Mouse (Mus musculus) heart, embryonic 12.5 days (tissue): ENCODE measurements around the gene Pabpc4. TPM values are rescaled to one million over a fixed set of nuclear protein-coding genes. Genes with fewer than 3 reads are reported as not detected.
"Not testable (repeated sequence)": the region's sequence is repeated elsewhere in the genome, so short reads cannot be mapped to it uniquely, and the experiment has no call there.

Source experiments
- ATAC-seq: fragments of 200-750 bp; cut with Nextera tagmentation; 2 replicates; pipeline ENCODE4 v1.8.0; 2017; ENCODE audit warnings: moderate TSS enrichment, moderate library complexity; ENCODE audit not compliant: insufficient number of reproducible peaks, low FRiP score
- H3K27ac ChIP-seq: fragments of 300-500 bp; sonication (generic); 2 replicates; pipeline ENCODE4 v1.5.1; 2016; ENCODE audit warnings: mild to moderate bottlenecking, moderate library complexity; ENCODE audit not compliant: poor library complexity, severe bottlenecking
- H3K27me3 ChIP-seq: fragments of 300-500 bp; sonication (generic); replicated peaks from 2 replicates; pipeline ENCODE4 v1.6.1; 2016; ENCODE audit warnings: mild to moderate bottlenecking, moderate library complexity
- H3K36me3 ChIP-seq: fragments of 300-500 bp; sonication (generic); 2 replicates; pipeline ENCODE4 v1.6.1; 2016; ENCODE audit warnings: mild to moderate bottlenecking, moderate library complexity
- H3K4me1 ChIP-seq: fragments of 300-500 bp; sonication (generic); replicated peaks from 2 replicates; pipeline ENCODE4 v1.6.1; 2016; ENCODE audit warnings: mild to moderate bottlenecking
- H3K4me2 ChIP-seq: fragments of 300-500 bp; sonication (generic); 2 replicates; pipeline ENCODE4 v1.6.1; 2016; ENCODE audit warnings: mild to moderate bottlenecking, moderate library complexity
- H3K4me3 ChIP-seq: fragments of 300-500 bp; sonication (generic); 2 replicates; pipeline ENCODE4 v1.5.1; 2016; ENCODE audit warnings: mild to moderate bottlenecking
- H3K9ac ChIP-seq: fragments of 300-500 bp; sonication (generic); 2 replicates; pipeline ENCODE4 v1.6.1; 2016; ENCODE audit warnings: mild to moderate bottlenecking, moderate library complexity
- H3K9me3 ChIP-seq: fragments of 300-500 bp; sonication (generic); replicated peaks from 2 replicates; pipeline ENCODE4 v1.6.1; 2016; ENCODE audit warnings: mild to moderate bottlenecking, moderate library complexity
- WGBS: fragments of 180-500 bp; shearing (Covaris S2); methylation state at CpG from one replicate; pipeline ENCODE4 v1.1.7; 2016; 5-methylcytosine and 5-hydroxymethylcytosine counted together
- polyA plus RNA-seq: library from polyadenylated mRNA; unstranded; fragments of >200 nt; fragmentation: Nextera tagmentation; extraction: Ambion mirVana; gene quantifications from 2 replicates; pipeline ENCODE4 v1.2.1, GENCODE M21; 2016

The Pabpc4 gene
- polyA plus RNA-seq, 1 experiment from 2014 or later: 62.7 TPM

GRCm38 (mm10) chr4:123286790-123287189 is 24.6 kb downstream of the Pabpc4 start:
- H3K4me3 ChIP-seq: peak overlapping the region; percentile 66; the same call in 1 of the 2 replicates
- H3K4me2 ChIP-seq: peak overlapping the region; percentile 97
- peak overlapping the region; percentile 88; the same call in 1 of the 2 replicates for H3K27ac ChIP-seq
- H3K4me1 ChIP-seq: peaks cover 39% of the 10 kb centered on the region
- H3K27me3 ChIP-seq: no peaks in the 10 kb centered on the region
- H3K36me3 ChIP-seq: peaks cover 61% of the 10 kb centered on the region
- no peak overlapping the region for H3K9ac ChIP-seq
- no peaks in the 10 kb centered on the region for H3K9me3 ChIP-seq
- ATAC-seq: peak; percentile 37; the same call in 1 of the 2 replicates
- 73% methylated on average over 2 of the region's 2 CpGs for WGBS

GRCm38 (mm10) chr4:123289038-123289437 is 26.9 kb downstream of the Pabpc4 start:
- Histone ChIP-seq H3K27me3 (no peaks in the 10 kb centered on the region), H3K4me1 (peaks cover 36% of the 10 kb centered on the region), H3K4me3 (no peak overlapping the region), H3K36me3 (peaks cover 83% of the 10 kb centered on the region), H3K9me3 (no peaks in the 10 kb centered on the region), H3K9ac (no peak overlapping the region), H3K4me2 (no peak overlapping the region), H3K27ac (no peak overlapping the region)
- ATAC-seq: no peak
- WGBS: 86% methylated on average over 12 of the region's 12 CpGs

DNA sequence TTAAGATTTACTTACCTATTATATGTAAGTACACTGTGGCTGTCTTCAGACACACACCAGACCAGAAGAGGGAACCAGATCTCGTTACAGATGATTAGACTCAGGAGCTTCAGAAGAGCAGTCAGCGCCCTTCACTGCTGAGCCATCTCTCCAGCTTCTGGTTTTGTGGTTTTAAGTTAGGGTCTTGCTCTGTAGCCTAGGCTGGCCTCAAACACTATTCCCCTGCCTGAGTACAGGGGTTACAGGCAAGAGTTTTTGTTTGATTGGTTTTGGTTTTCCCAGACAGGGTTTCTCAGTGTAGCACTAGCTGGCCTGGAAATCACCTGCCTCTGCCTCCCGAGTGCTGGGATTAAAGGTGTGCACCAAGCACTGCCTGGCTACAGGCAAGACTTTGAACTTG is 30.2 kb downstream of the Pabpc4 start:
- Histone ChIP-seq H3K9me3 (no peaks in the 10 kb centered on the region), H3K4me2 (no peak overlapping the region), H3K4me1 (peaks cover 3% of the 10 kb centered on the region), H3K36me3 (peaks cover 98% of the 10 kb centered on the region), H3K27ac (no peak overlapping the region), H3K9ac (no peak overlapping the region), H3K27me3 (no peaks in the 10 kb centered on the region), H3K4me3 (no peak overlapping the region)
- ATAC-seq: no peak
- 84% methylated on average over 3 of the region's 3 CpGs for WGBS

DNA sequence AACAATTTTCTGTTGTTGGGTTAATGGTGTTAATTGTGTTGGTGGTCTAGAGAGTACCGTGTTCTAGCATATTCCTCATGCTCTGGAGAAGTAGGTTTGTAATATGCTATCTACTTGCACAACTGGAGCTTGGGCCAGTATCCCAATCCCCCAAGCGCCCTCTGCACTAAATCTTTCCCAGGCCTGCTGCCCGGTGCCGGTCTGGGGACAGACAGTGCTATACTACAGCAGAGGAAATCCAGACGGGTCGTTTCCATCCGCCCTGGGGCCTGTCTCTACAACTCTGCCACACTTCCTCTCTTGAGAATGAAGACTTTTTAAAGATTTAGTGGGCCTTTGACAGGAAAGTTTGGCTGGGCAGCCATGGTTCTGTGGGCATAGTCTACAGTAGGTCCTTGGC is 30.8 kb downstream of the Pabpc4 start:
- H3K9ac ChIP-seq: no peak overlapping the region
- H3K27me3 ChIP-seq: no peaks in the 10 kb centered on the region
- no peak overlapping the region for H3K4me3 ChIP-seq
- H3K27ac ChIP-seq: no peak overlapping the region
- ATAC-seq: no peak
- H3K4me1 ChIP-seq: no peaks in the 10 kb centered on the region; the same call in 1 of the 2 replicates
- H3K36me3 ChIP-seq: peaks cover 98% of the 10 kb centered on the region
- no peaks in the 10 kb centered on the region for H3K9me3 ChIP-seq
- H3K4me2 ChIP-seq: no peak overlapping the region
- 82% methylated on average over 7 of the region's 7 CpGs for WGBS

DNA sequence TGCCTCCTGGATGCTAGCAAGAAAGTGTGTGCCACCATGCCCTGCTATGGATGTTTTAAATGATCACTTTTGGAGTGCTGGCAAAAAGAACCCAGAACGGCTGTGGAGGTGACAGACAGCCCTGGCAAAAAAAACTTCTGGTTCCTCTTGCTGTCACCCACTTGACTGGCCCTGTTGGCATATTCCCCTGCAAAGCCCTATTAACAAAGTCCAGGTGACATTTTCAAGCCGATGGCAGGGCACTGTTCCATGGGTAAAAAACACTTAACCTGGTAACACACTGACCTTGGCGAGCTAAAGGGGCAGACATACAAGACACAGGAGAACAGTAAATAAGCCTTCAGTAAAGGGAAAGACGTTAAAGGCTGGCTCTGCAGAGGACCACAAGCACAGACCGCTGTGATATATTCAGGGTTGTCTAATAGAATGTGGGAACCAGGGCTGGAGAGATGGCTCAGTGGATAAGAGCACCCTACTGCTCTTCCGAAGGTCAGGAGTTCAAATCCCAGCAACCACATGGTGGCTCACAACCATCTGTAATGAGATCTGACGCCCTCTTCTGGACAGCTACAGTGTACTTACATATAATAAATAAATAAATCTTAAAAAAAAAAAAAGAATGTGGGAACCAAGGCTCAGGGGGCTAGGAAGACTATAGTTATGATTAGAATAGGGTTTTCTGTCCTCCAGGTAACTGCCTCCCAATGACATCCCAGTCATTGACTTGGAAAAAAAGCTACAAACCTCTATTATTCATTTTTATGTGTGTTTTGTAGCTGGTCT is 31.7 kb downstream of the Pabpc4 start:
- H3K27me3 ChIP-seq: no peaks in the 10 kb centered on the region
- no peak overlapping the region for H3K9ac ChIP-seq
- H3K4me1 ChIP-seq: no peaks in the 10 kb centered on the region; the same call in 1 of the 2 replicates
- no peak overlapping the region for H3K27ac ChIP-seq
- no peaks in the 10 kb centered on the region for H3K9me3 ChIP-seq
- no peak for ATAC-seq
- WGBS: 70% methylated on average over 7 of the region's 7 CpGs
- H3K36me3 ChIP-seq: peaks cover 96% of the 10 kb centered on the region
- H3K4me3 ChIP-seq: no peak overlapping the region
- no peak overlapping the region for H3K4me2 ChIP-seq

GRCm38 (mm10) chr4:123295026-123295425 is 32.9 kb downstream of the Pabpc4 start:
- ATAC-seq, H3K4me2 ChIP-seq, H3K27me3 ChIP-seq, H3K4me1 ChIP-seq, H3K9me3 ChIP-seq, H3K4me3 ChIP-seq, H3K27ac ChIP-seq, H3K9ac ChIP-seq: not testable (repeated sequence)
- peaks cover 96% of the 10 kb centered on the region for H3K36me3 ChIP-seq
- 77% methylated on average over 15 of the region's 15 CpGs for WGBS

GRCm38 (mm10) chr4:123295516-123296147 is 33.5 kb downstream of the Pabpc4 start:
- no peak overlapping the region for H3K9ac ChIP-seq
- no peaks in the 10 kb centered on the region; the same call in 1 of the 2 replicates for H3K4me1 ChIP-seq
- no peak overlapping the region for H3K4me3 ChIP-seq
- H3K9me3 ChIP-seq: no peaks in the 10 kb centered on the region
- WGBS: 89% methylated on average over 21 of the region's 21 CpGs
- no peak overlapping the region for H3K4me2 ChIP-seq
- no peaks in the 10 kb centered on the region for H3K27me3 ChIP-seq
- H3K36me3 ChIP-seq: peaks cover 97% of the 10 kb centered on the region
- ATAC-seq: no peak
- no peak overlapping the region for H3K27ac ChIP-seq

DNA sequence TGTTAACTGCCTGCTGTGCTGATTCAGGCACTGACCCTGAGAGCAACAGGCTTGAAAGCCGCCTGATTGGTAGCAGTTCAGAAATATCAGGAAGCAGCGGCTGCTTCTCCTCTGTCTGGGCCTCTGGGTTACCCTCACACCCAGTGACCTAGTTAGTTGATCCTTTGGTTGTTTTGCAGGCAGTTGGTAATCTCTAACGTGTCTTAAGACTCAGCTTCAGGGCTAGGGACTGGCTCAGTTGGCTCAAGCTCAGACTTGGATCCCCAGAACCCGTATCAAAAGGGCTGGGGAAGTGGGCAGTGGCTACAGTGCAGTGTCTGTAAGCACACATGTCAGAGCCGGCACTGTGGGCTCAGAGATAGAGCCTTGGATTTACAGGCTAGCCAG is 34.0 kb downstream of the Pabpc4 start:
- no peak for ATAC-seq
- WGBS: 81% methylated on average over 5 of the region's 5 CpGs
- H3K9ac ChIP-seq: no peak overlapping the region
- H3K27ac ChIP-seq: no peak overlapping the region
- peaks cover 94% of the 10 kb centered on the region for H3K36me3 ChIP-seq
- H3K4me3 ChIP-seq: no peak overlapping the region
- H3K9me3 ChIP-seq: no peaks in the 10 kb centered on the region
- H3K4me1 ChIP-seq: no peaks in the 10 kb centered on the region; the same call in 1 of the 2 replicates
- H3K4me2 ChIP-seq: no peak overlapping the region
- no peaks in the 10 kb centered on the region for H3K27me3 ChIP-seq

- H3K9ac ChIP-seq: no peak overlapping the region
- no peak overlapping the region for H3K4me2 ChIP-seq
- no peaks in the 10 kb centered on the region for H3K27me3 ChIP-seq
- WGBS: 91% methylated on average over 22 of the region's 22 CpGs
- no peaks in the 10 kb centered on the region for H3K9me3 ChIP-seq
- peaks cover 92% of the 10 kb centered on the region for H3K36me3 ChIP-seq
- no peak overlapping the region for H3K27ac ChIP-seq
- H3K4me3 ChIP-seq: no peak overlapping the region
- H3K4me1 ChIP-seq: no peaks in the 10 kb centered on the region
- no peak for ATAC-seq
Measured at GRCm38 (mm10) chr4:123297195-123297960, 35.2 kb downstream of the Pabpc4 start.

- Histone ChIP-seq H3K9me3 (no peaks in the 10 kb centered on the region), H3K27ac (no peak overlapping the region), H3K4me3 (no peak overlapping the region), H3K9ac (no peak overlapping the region), H3K36me3 (peaks cover 92% of the 10 kb centered on the region), H3K4me1 (no peaks in the 10 kb centered on the region), H3K27me3 (no peaks in the 10 kb centered on the region), H3K4me2 (no peak overlapping the region)
- 65% methylated on average over 4 of the region's 4 CpGs for WGBS
- ATAC-seq: no peak
Measured at GRCm38 (mm10) chr4:123298226-123298625, 36.1 kb downstream of the Pabpc4 start.
